Mouse (Mus musculus) embryonic facial prominence, embryonic 15.5 days (tissue): ENCODE measurements around the gene Ppard. TPM values are rescaled to one million over a fixed set of nuclear protein-coding genes. Genes with fewer than 3 reads are reported as not detected.
A peak's percentile ranks its signal among the peaks of the same experiment; 100 is the strongest.

Experiments used
- ATAC-seq: fragments of 200-750 bp; cut with Nextera tagmentation; 2 replicates; pipeline ENCODE4 v1.8.0; 2017; ENCODE audit warnings: low read depth, moderate TSS enrichment; ENCODE audit not compliant: insufficient number of reproducible peaks, low FRiP score, low TSS enrichment
- H3K27ac ChIP-seq: fragments of 300-500 bp; sonication (generic); replicated peaks from 2 replicates; pipeline ENCODE4 v1.5.1; 2015; ENCODE audit warnings: mild to moderate bottlenecking, inconsistent platforms
- H3K27me3 ChIP-seq: fragments of 300-500 bp; sonication (generic); 2 replicates; pipeline ENCODE4 v1.6.1; 2015; ENCODE audit warnings: inconsistent platforms
- H3K36me3 ChIP-seq: fragments of 300-500 bp; sonication (generic); 2 replicates; pipeline ENCODE4 v1.6.1; 2015; ENCODE audit warnings: mild to moderate bottlenecking, inconsistent platforms
- H3K4me1 ChIP-seq: fragments of 300-500 bp; sonication (generic); 2 replicates; pipeline ENCODE4 v1.6.1; 2015; ENCODE audit warnings: inconsistent platforms
- H3K4me2 ChIP-seq: fragments of 300-500 bp; sonication (generic); replicated peaks from 2 replicates; pipeline ENCODE4 v1.6.1; 2015; ENCODE audit warnings: mild to moderate bottlenecking, inconsistent platforms
- H3K4me3 ChIP-seq: fragments of 300-500 bp; sonication (generic); replicated peaks from 2 replicates; pipeline ENCODE4 v1.5.1; 2015; ENCODE audit warnings: mild to moderate bottlenecking, inconsistent platforms
- H3K9ac ChIP-seq: fragments of 300-500 bp; sonication (generic); 2 replicates; pipeline ENCODE4 v1.6.1; 2015; ENCODE audit warnings: inconsistent platforms
- H3K9me3 ChIP-seq: fragments of 300-500 bp; sonication (generic); replicated peaks from 2 replicates; pipeline ENCODE4 v1.6.1; 2016; ENCODE audit warnings: inconsistent platforms
- WGBS: fragments of 180-500 bp; shearing (Covaris S2); methylation state at CpG from one replicate; pipeline ENCODE4 v1.1.7; 2015; 5-methylcytosine and 5-hydroxymethylcytosine counted together
- polyA plus RNA-seq: library from polyadenylated mRNA; unstranded; fragments of >200 nt; fragmentation: Nextera tagmentation; extraction: Ambion mirVana; gene quantifications from 2 replicates; pipeline ENCODE4 v1.2.1, GENCODE M21; 2015

Gene Ppard
- polyA plus RNA-seq, 1 experiment from 2014 or later = 3.2 TPM

DNA sequence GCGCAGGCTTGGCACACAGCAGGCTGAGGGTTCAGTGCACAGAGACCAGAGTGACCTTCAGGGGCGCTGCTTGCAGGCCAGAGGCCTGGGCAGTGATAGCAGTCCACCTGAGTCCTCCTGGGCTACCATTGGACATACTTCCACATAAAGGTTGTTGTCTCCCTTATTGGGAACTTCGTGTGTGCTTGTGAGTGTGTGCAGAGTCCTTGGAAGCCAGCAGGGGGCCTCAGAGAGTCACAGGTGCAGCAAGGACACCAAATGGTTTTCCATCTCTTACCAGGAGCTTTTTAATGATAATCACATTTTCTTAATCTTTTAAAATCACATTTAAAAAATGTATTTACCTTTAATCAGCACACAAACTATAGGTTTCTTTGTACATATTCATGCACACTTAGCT lies 42.2 kb downstream of the Ppard start:
- Histone ChIP-seq H3K27ac (no peak overlapping the region), H3K4me3 (no peak overlapping the region), H3K4me2 (no peak overlapping the region), H3K27me3 (no peaks in the 10 kb centered on the region), H3K4me1 (peaks cover 27% of the 10 kb centered on the region), H3K9me3 (no peaks in the 10 kb centered on the region), H3K9ac (no peak overlapping the region), H3K36me3 (no peaks in the 10 kb centered on the region)
- ATAC-seq = no peak
- 81% methylated on average over 3 of the region's 3 CpGs for WGBS

DNA sequence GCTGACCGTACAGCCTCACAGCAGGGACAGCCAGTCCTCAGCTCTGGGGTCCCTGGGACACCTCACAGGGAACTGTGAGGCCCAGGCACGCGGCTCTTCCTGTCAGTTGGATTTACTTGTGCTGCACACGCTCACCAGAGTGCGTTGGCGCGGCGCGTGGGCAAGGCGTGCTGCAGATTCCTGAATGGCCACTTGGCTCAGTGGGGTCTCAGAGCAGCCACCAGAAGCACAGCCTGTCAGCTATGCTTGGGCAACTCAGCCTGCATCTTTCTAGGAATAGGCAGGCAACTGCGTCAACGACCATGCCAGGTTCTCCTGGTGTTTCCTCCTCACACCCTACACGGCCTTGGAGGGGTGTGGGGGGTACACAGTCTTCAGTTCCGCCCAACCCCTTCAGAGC lies 44.7 kb downstream of the Ppard start:
- 81% methylated on average over 14 of the region's 14 CpGs for WGBS
- Histone ChIP-seq H3K27ac (no peak overlapping the region), H3K4me2 (no peak overlapping the region), H3K9me3 (no peaks in the 10 kb centered on the region), H3K4me3 (no peak overlapping the region), H3K36me3 (no peaks in the 10 kb centered on the region), H3K4me1 (peaks cover 38% of the 10 kb centered on the region), H3K27me3 (no peaks in the 10 kb centered on the region), H3K9ac (no peak overlapping the region)
- ATAC-seq = no peak

DNA sequence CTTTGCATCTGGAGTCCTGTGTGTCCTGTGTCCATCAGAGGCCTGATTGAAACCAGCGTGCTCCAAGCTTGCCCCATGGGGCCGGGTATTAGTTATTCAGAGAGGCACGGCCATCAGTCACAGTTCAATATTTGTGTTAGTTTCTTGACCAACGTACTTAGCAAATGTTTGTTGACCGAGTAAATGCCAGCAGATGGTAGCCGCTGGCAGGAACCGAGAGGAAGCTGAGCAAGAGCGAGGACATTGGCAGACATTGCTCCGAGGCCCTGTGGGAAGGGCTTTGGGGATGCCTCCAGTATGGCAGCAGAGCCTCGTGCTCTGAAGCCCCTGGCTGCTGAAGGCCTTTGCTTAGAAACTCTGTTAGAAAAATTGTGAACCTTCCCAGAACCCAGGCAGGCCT lies 45.2 kb downstream of the Ppard start:
- Histone ChIP-seq H3K4me1 (peaks cover 38% of the 10 kb centered on the region), H3K4me2 (no peak overlapping the region)

DNA sequence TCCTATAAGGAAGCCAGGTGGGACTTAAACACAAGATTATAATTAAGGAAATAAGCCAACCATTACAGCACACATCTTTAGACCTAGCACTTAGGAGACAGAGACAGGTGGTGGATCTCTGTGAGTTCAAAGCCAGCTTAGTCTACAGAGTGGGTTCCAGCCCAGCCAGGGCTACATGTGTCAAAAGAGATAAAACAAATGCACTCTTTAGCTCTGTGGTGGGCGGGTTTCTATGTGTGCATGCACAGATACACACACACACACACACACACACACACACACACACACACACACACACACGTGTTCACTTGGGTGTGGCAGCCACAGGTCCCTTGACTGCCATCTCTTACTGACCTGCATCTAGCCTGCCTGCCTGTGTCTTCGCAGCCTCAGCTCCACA lies 45.7 kb downstream of the Ppard start:
- Histone ChIP-seq H3K4me3 (no peak overlapping the region), H3K27me3 (no peaks in the 10 kb centered on the region), H3K36me3 (no peaks in the 10 kb centered on the region), H3K27ac (no peak overlapping the region), H3K9me3 (no peaks in the 10 kb centered on the region), H3K4me1 (peaks cover 38% of the 10 kb centered on the region), H3K4me2 (no peak overlapping the region), H3K9ac (no peak overlapping the region)
- 73% methylated on average over 3 of the region's 3 CpGs for WGBS
- no peak for ATAC-seq

More for the DNA sequence above, 45.2 kb downstream of the Ppard start:
- Histone ChIP-seq H3K27ac (no peak overlapping the region), H3K9ac (no peak overlapping the region), H3K36me3 (no peaks in the 10 kb centered on the region), H3K4me3 (no peak overlapping the region), H3K9me3 (no peaks in the 10 kb centered on the region), H3K27me3 (no peaks in the 10 kb centered on the region)
- no peak for ATAC-seq
- WGBS = 64% methylated on average over 10 of the region's 10 CpGs

DNA sequence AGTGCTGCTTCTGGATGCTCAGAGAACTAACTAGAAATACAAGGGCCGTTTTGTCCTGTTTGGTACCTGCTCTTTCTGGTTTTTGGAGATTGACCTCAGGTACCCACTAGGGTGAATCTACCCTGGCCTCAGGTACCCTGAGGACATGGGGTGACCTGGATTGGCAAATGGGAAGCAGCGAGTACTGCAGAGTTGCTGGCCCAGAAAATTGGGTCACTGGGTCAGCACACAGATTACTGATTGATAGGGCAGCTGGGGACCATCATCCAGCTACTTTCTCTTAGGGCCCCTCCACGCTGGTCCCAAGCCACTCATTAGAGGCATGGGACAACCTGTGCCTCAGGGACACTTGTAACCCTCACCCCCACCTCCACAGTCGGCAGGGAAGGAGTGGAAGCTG lies 46.7 kb downstream of the Ppard start:
- H3K36me3 ChIP-seq = no peaks in the 10 kb centered on the region
- no peak overlapping the region for H3K9ac ChIP-seq
- peak overlapping the region; percentile 2; the same call in 1 of the 2 replicates for H3K27ac ChIP-seq
- H3K4me1 ChIP-seq = peaks cover 38% of the 10 kb centered on the region
- no peak overlapping the region for H3K4me2 ChIP-seq
- no peak overlapping the region for H3K4me3 ChIP-seq
- WGBS = 38% methylated on average over 4 of the region's 4 CpGs
- no peak for ATAC-seq
- no peaks in the 10 kb centered on the region for H3K27me3 ChIP-seq
- no peaks in the 10 kb centered on the region for H3K9me3 ChIP-seq

DNA sequence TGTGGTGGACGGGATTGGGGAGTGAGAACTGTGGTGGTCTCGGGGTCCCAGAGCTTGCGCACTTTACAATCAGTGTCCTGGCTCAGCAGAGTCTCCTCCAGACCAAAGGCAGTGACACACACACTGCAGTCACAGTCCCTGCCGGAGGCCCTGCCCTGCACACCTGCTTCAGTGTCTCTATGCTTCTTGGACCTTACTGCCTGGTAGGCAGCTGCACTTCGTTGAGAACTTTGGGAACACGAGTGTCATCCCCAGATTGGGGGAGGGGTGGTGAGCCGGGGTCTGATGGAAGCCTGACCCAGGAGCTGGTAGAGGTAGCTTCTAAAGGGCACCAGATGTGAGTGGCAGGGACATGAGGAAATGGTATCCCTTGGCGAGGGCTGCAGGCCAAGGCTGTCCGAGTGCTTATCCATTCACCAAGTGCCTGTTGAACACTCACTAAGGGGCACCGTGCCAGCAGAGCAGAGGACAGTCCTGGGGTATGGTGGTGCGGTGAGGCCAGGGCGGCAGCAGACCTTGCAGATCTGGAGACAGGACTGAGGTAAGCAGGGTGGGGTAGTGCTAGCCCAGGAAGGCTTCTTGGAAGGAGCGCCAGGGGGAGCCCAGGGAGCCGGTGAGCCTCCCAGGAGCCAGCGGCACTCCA lies 47.4 kb downstream of the Ppard start:
- H3K9me3 ChIP-seq = no peaks in the 10 kb centered on the region
- H3K4me3 ChIP-seq = no peak overlapping the region
- no peak for ATAC-seq
- H3K27ac ChIP-seq = peak overlapping the region; percentile 2; the same call in 1 of the 2 replicates
- no peak overlapping the region for H3K9ac ChIP-seq
- no peak overlapping the region for H3K4me2 ChIP-seq
- 55% methylated on average over 15 of the region's 15 CpGs for WGBS
- no peaks in the 10 kb centered on the region for H3K36me3 ChIP-seq
- peaks cover 38% of the 10 kb centered on the region for H3K4me1 ChIP-seq
- no peaks in the 10 kb centered on the region for H3K27me3 ChIP-seq

DNA sequence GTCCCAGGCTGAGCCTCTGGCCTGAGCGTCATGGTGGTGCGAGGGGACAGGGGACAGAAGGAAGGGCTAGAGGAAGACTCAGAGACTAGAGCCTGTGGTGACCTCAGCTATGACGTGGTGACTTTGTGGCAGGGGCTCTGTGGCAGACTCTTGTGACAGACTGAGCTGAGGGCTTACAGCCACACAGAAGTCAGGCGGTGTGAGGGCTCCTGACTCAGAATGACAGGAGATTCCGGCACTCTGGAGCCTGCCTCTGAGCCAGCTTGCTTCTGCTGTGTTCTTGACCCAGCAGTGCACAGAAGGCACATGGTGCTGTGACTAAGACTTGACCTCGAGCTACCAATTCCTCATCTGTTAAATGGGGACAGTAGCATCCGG lies 47.9 kb downstream of the Ppard start:
- H3K9ac ChIP-seq = no peak overlapping the region
- no peaks in the 10 kb centered on the region for H3K9me3 ChIP-seq
- no peak overlapping the region; the same call in 1 of the 2 replicates for H3K27ac ChIP-seq
- 71% methylated on average over 7 of the region's 7 CpGs for WGBS
- H3K4me2 ChIP-seq = no peak overlapping the region
- H3K4me3 ChIP-seq = no peak overlapping the region
- peaks cover 41% of the 10 kb centered on the region for H3K4me1 ChIP-seq
- no peaks in the 10 kb centered on the region for H3K36me3 ChIP-seq
- no peaks in the 10 kb centered on the region for H3K27me3 ChIP-seq
- no peak for ATAC-seq

DNA sequence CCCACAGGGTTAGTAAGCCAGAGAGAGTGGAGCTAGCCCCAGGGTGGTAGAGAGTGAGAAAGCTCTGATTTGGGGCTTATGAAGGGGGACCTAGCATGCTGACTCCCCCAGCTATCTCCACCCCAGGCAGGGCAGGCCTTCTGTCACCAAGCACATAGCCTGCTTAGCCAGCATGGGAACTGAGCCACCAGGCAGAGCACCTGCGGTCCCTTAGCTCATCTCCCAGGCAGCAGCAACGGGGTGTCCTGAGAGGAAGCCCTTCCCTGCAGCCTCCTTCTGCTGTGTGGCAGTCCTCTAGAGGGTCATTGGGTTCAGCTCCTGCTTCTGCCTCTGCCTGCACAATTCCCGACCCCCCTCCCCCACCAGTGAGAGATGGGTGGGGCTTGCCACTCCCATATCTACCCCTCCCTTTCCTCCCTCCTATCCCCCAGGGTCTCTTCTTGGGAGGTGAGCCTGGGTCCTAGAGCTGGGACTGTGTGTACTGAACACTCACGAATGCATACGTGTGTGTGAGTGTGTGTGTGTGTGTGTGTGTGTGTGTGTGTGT lies 48.4 kb downstream of the Ppard start:
- H3K36me3 ChIP-seq = no peaks in the 10 kb centered on the region
- H3K9me3 ChIP-seq = no peaks in the 10 kb centered on the region
- 22% methylated on average over 5 of the region's 5 CpGs for WGBS
- no peak overlapping the region for H3K9ac ChIP-seq
- no peaks in the 10 kb centered on the region for H3K27me3 ChIP-seq
- no peak overlapping the region for H3K4me3 ChIP-seq
- H3K27ac ChIP-seq = no peak overlapping the region
- ATAC-seq = peak; percentile 26; the same call in 1 of the 2 replicates
- no peak overlapping the region for H3K4me2 ChIP-seq
- H3K4me1 ChIP-seq = peaks cover 44% of the 10 kb centered on the region

DNA sequence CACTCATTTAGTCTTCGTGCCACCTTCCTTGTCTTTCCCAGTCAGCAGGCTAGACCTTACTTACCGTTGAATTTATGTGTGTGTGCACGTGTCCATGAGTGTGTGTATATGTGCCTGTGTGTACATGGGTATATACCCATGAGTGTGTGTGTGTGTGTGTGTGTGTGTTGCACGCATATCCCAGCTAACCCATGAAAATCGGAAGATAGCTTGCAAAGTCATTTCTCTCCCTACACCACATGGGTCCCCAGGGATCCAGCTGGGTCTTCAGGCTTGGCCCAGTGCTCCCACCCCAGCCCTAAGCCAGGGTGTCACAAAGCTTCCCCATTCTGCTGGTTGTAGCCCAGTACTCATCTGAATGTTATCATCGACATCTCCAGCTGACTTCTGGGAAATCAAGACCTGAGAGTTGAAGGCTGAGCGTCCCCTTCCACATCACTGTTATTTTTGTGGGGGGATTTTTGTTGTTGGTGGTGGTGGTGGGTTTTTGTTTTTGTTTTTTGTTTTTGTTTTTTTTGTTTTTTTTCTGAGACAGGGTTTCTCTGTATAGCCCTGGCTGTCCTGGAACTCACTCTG lies 49.5 kb downstream of the Ppard start:
- H3K27me3 ChIP-seq = no peaks in the 10 kb centered on the region
- 89% methylated on average over 7 of the region's 7 CpGs for WGBS
- H3K9ac ChIP-seq = no peak overlapping the region
- H3K4me2 ChIP-seq = no peak overlapping the region
- no peak overlapping the region for H3K4me3 ChIP-seq
- no peak overlapping the region for H3K27ac ChIP-seq
- no peaks in the 10 kb centered on the region for H3K9me3 ChIP-seq
- H3K4me1 ChIP-seq = peaks cover 47% of the 10 kb centered on the region
- ATAC-seq = no peak
- H3K36me3 ChIP-seq = 0 out of 2 replicates have a peak, but pooled peaks cover 3% of the 10 kb centered on the region

DNA sequence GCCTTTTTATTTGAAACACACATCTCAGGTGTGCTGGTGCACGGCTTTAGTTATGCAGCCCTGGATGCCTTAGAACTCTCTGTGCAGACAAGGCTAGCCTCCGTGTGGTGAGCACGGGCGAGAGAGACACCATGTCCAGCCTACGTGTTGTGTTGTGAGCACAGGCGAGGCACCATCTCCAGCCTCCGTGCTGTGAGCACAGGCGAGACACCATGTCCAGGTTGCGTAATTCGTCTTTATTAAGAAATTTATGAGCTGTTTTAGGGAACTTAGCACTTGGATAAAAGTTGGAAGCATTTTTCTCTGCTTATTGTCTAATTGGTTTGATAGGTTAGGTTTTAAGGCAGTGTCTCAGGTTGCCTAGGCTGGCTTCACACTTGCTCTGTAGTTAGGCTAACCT lies 50.7 kb downstream of the Ppard start:
- 85% methylated on average over 10 of the region's 10 CpGs for WGBS
- no peaks in the 10 kb centered on the region for H3K9me3 ChIP-seq
- H3K4me3 ChIP-seq = no peak overlapping the region
- ATAC-seq = no peak
- H3K4me1 ChIP-seq = peaks cover 41% of the 10 kb centered on the region
- no peaks in the 10 kb centered on the region for H3K27me3 ChIP-seq
- H3K9ac ChIP-seq = no peak overlapping the region
- no peak overlapping the region for H3K27ac ChIP-seq
- H3K36me3 ChIP-seq = 0 out of 2 replicates have a peak, but pooled peaks cover 8% of the 10 kb centered on the region
- no peak overlapping the region for H3K4me2 ChIP-seq

DNA sequence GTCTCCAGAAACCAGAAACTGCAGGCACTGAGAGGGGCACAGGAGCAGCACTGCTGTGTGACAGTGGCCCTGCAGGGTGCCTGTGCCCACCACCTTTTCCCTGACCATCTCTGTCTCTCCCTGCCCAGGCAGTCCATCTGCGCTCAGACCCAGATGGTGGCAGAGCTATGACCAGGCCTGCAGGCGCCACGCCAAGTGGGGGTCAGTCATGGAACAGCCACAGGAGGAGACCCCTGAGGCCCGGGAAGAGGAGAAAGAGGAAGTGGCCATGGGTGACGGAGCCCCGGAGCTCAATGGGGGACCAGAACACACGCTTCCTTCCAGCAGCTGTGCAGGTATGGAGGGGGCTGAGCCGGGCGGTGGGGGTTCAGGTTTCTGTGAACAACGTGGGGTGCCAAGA lies 53.6 kb downstream of the Ppard start:
- Histone ChIP-seq H3K4me1 (peaks cover 19% of the 10 kb centered on the region; the same call in 1 of the 2 replicates), H3K9me3 (no peaks in the 10 kb centered on the region), H3K4me2 (no peak overlapping the region), H3K36me3 (0 out of 2 replicates have a peak, but pooled peaks cover 10% of the 10 kb centered on the region), H3K27me3 (no peaks in the 10 kb centered on the region), H3K27ac (no peak overlapping the region), H3K9ac (no peak overlapping the region), H3K4me3 (no peak overlapping the region)
- 78% methylated on average over 10 of the region's 10 CpGs for WGBS
- ATAC-seq = no peak
